Comparison of ENCODE assay signal across 11 mouse cellular contexts in genomic region chr4:134409286-134409685, GRCm38 (mm10). TPM values are rescaled to one million over a fixed set of nuclear protein-coding genes. Genes with fewer than 3 reads are reported as not detected.
DNase-seq lines count a peak whose midpoint lies in the region; ATAC-seq and TF ChIP-seq lines count a peak whose summit lies in the region.
"Had no signal": no experiment of that assay in that cellular context is flagged by ENCODE, and none has a peak within 500 bp of the region (broad histone marks: within the 10 kb centered on the region; RNA-seq: fewer than 3 reads in every experiment).

No protein-coding gene starts in this region.

- TF ChIP-seq POLR2A in spleen, adult 2 months (IDR thresholded peaks at IDR 0.05; ENCODE audit: low read depth, low read length), result no peak

- H3K4me3 ChIP-seq in spleen, adult 2 months (ENCODE audit: extremely low read depth, insufficient read depth, insufficient read length), result no peak overlapping the region
- H3K4me3 ChIP-seq in liver, embryonic 14.5 days (ENCODE audit: insufficient read depth in 1 of 2, low read depth in 2 of 2, low read length in 2 of 2), result no peak overlapping the region
- H3K4me3 ChIP-seq in midbrain, embryonic 14.5 days (replicated peaks; ENCODE audit: low read depth, low read length), result no peak overlapping the region

- DNase-seq in heart, postnatal 4 days, result peak; percentile 33
- DNase-seq in heart, adult 11 months, result no peak
- DNase-seq in spleen, adult 2 months (ENCODE audit: low read depth in 1 of 2, low spot score in 2 of 2), result no peak
- DNase-seq in spleen, adult 12 weeks (ENCODE audit: low spot score), result no peak
- no peak for DNase-seq in liver, embryonic 14.5 days (ENCODE audit: low read depth in 3 of 3, low spot score in 3 of 3)
- no peak for DNase-seq in embryo, embryonic 10 days (ENCODE audit: low spot score)
- DNase-seq in midbrain, embryonic 14.5 days, result no peak
- no peak for DNase-seq in retina, embryonic 14.5 days (ENCODE audit: low spot score)
- DNase-seq: right cerebral cortex, postnatal 14 days had no signal

- no peaks in the 10 kb centered on the region for H3K27me3 ChIP-seq in spleen, adult 2 months (ENCODE audit: control insufficient read depth, insufficient read depth, low read length)
- no peaks in the 10 kb centered on the region for H3K27me3 ChIP-seq in liver, embryonic 14.5 days (ENCODE audit: control insufficient read depth, insufficient read depth, low read length)
- no peaks in the 10 kb centered on the region for H3K27me3 ChIP-seq in midbrain, embryonic 14.5 days (ENCODE audit: control insufficient read depth, insufficient read depth, low read length)

- H3K36me3 ChIP-seq in spleen, adult 2 months (ENCODE audit: control insufficient read depth, insufficient read depth, low read length), result no peaks in the 10 kb centered on the region
- no peaks in the 10 kb centered on the region; the same call in 1 of the 2 replicates for H3K36me3 ChIP-seq in liver, embryonic 14.5 days (replicated peaks; ENCODE audit: control insufficient read depth, insufficient read depth, low read depth)
- no peaks in the 10 kb centered on the region for H3K36me3 ChIP-seq in midbrain, embryonic 14.5 days (ENCODE audit: control insufficient read depth, insufficient read depth, low read length)

- H3K9ac ChIP-seq in liver, embryonic 14.5 days (replicated peaks), result no peak overlapping the region
- H3K9ac ChIP-seq in midbrain, embryonic 14.5 days (replicated peaks; ENCODE audit: low read length), result no peak overlapping the region

- TF ChIP-seq CTCF in spleen, adult 2 months (IDR thresholded peaks at IDR 0.05; ENCODE audit: extremely low read depth, insufficient read depth, insufficient read length, insufficient replicate concordance), result peak; percentile 17; the same call in 1 of the 2 replicates
- peak; percentile 73 for TF ChIP-seq CTCF in liver, embryonic 14.5 days (IDR thresholded peaks at IDR 0.05; ENCODE audit: low read depth)

- TF ChIP-seq EP300 in liver, embryonic 14.5 days (IDR thresholded peaks at IDR 0.05; ENCODE audit: low read depth), result no peak

- H3K27ac ChIP-seq in spleen, adult 2 months (ENCODE audit: insufficient read depth, low read length), result no peak overlapping the region
- no peak overlapping the region for H3K27ac ChIP-seq in liver, embryonic 14.5 days
- H3K27ac ChIP-seq in midbrain, embryonic 14.5 days (replicated peaks; ENCODE audit: low read depth, low read length), result no peak overlapping the region

- H3K9me3 ChIP-seq in liver, embryonic 14.5 days (ENCODE audit: control insufficient read depth, low read length), result no peaks in the 10 kb centered on the region
- H3K9me3 ChIP-seq in midbrain, embryonic 14.5 days (ENCODE audit: control insufficient read depth, low read length), result no peaks in the 10 kb centered on the region

- no peak for ATAC-seq in liver, embryonic 14.5 days (ENCODE audit: insufficient read depth)
- ATAC-seq in midbrain, embryonic 14.5 days (ENCODE audit: low FRiP score, low TSS enrichment), result no peak
- ATAC-seq: forebrain, embryonic 16.5 days; midbrain, embryonic 16.5 days had no signal

- WGBS in spleen, adult 2 months, result 79% methylated on average over 5 of the region's 5 CpGs
- WGBS in liver, embryonic 14.5 days (ENCODE audit: insufficient replicate concordance), result 64% methylated on average over 5 of the region's 5 CpGs
- 71% methylated on average over 5 of the region's 5 CpGs for WGBS in midbrain, embryonic 14.5 days

- no peak overlapping the region for H3K4me2 ChIP-seq in liver, embryonic 14.5 days (ENCODE audit: low read depth)
- no peak overlapping the region for H3K4me2 ChIP-seq in midbrain, embryonic 14.5 days (ENCODE audit: low read length)

- no peaks in the 10 kb centered on the region for H3K4me1 ChIP-seq in spleen, adult 2 months (ENCODE audit: control insufficient read depth, insufficient read depth, insufficient read length)
- H3K4me1 ChIP-seq in liver, embryonic 14.5 days (replicated peaks; ENCODE audit: control insufficient read depth in 2 of 2, insufficient read depth in 2 of 2, low read length in 1 of 2), result no peaks in the 10 kb centered on the region
- peaks cover under 1% of the 10 kb centered on the region; the same call in 1 of the 2 replicates for H3K4me1 ChIP-seq in midbrain, embryonic 14.5 days (ENCODE audit: control insufficient read depth, insufficient read depth, low read length)

RNA-seq across cellular contexts. Expression of gene Pafah2, which starts 13.2 kb away (rescaled TPM):
- total RNA-seq in heart, postnatal 4 days (2021), result 1 to 10 TPM; 8.6 to 8.9 TPM
- 3.8 and 4.9 TPM in 2 replicates for polyA plus RNA-seq in spleen, adult 2 months (2012; rRNA removed)
- polyA plus RNA-seq in liver, embryonic 14.5 days (2012; rRNA removed), result 3.9 and 4.3 TPM in 2 replicates
- polyA plus RNA-seq in liver, embryonic 14.5 days (2014; fragmentation: Nextera tagmentation; extraction: Ambion mirVana), result 4.3 and 5.4 TPM in 2 replicates
- 5.0 and 6.9 TPM in 2 replicates for polyA plus RNA-seq in midbrain, embryonic 14.5 days (2014; fragmentation: Nextera tagmentation; extraction: Ambion mirVana)

RNA-seq across cellular contexts. Expression of gene Extl1, which starts 25.6 kb away (rescaled TPM):
- total RNA-seq in heart, postnatal 4 days (2021), result 1 to 10 TPM; 2.7 to 2.9 TPM
- polyA plus RNA-seq in spleen, adult 2 months (2012; rRNA removed), result 7.2 and 8.5 TPM in 2 replicates
- polyA plus RNA-seq in liver, embryonic 14.5 days (2012; rRNA removed), result 0.04 and 0.16 TPM in 2 replicates
- polyA plus RNA-seq in liver, embryonic 14.5 days (2014; fragmentation: Nextera tagmentation; extraction: Ambion mirVana), result 0.04 and 0.11 TPM in 2 replicates
- polyA plus RNA-seq in midbrain, embryonic 14.5 days (2014; fragmentation: Nextera tagmentation; extraction: Ambion mirVana), result 0.28 and 0.53 TPM in 2 replicates

RNA-seq across cellular contexts. Expression of gene Stmn1, which starts 58.8 kb away (rescaled TPM):
- 100 to 1,000 TPM; 312 to 327 TPM for total RNA-seq in heart, postnatal 4 days (2021)
- polyA plus RNA-seq in spleen, adult 2 months (2012; rRNA removed), result 13.8 and 17.1 TPM in 2 replicates
- polyA plus RNA-seq in liver, embryonic 14.5 days (2012; rRNA removed), result 46.2 and 104 TPM in 2 replicates
- 404 and 464 TPM in 2 replicates for polyA plus RNA-seq in liver, embryonic 14.5 days (2014; fragmentation: Nextera tagmentation; extraction: Ambion mirVana)
- 6,974 and 7,359 TPM in 2 replicates for polyA plus RNA-seq in midbrain, embryonic 14.5 days (2014; fragmentation: Nextera tagmentation; extraction: Ambion mirVana)

Comparison
In these comparisons a context has a peak if more than half of its experiments do, and no peak if none do; other contexts are left out.
1. RNA of gene Stmn1, which starts 58.8 kb away (polyA plus RNA-seq): 6,974 to 7,359 TPM in midbrain, embryonic 14.5 days; 46.2 to 464 TPM in liver, embryonic 14.5 days and 13.8 to 17.1 TPM in spleen, adult 2 months; every median in the first group is over 10 times any median in the second.